Mouse (Mus musculus) adrenal gland, postnatal 25 days (tissue): ENCODE measurements at regions not wholly inside any gene's neighbourhood (a gene's known extent, or its start where the extent isn't known, plus 50 kb on each side); places are given as distances from the start of the nearest gene placed in this dataset.

Experiments
- DNase-seq: peaks from one replicate; pipeline ENCODE4 v3.0.0; 2021; ENCODE audit warnings: mixed read lengths

DNA sequence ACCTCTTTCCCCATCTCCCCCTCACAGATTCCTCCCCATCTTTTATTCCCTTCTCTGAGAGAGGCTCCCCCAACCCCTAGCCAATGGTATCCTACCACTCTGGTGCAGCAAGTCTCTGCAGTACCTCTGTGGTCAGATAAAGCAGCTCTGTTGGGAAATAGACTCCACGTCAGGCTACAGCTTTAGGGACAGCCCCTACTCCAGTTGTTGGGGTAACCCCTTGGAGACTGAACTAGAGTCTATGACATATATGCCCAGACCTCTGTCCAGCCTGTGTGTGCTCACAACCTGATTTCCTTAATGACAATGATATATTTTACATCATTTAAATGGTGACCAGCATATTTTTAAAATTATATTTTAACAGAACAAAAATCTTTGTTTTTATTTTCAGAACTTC lies 1051.3 kb upstream of the Zeb2 start:
- DNase-seq: no peak

DNA sequence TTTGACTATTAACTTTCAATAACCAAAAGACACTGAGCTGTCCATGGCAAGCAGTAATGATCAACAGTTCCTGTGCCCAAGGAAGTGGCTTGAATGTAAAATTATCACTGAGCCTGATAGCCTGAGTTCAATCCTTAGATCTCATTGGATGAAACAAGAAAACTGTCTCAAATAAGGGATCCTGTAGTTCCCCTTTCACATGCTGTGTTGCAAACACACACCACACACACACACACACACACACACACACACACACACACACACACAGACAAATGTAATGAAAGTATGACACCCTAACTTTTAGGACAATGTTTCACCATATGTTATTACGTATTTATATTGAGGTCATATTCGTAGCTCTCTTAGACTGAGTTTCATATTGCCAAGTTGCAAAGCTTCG lies 1032.7 kb upstream of the Zeb2 start:
- DNase-seq: no peak

DNA sequence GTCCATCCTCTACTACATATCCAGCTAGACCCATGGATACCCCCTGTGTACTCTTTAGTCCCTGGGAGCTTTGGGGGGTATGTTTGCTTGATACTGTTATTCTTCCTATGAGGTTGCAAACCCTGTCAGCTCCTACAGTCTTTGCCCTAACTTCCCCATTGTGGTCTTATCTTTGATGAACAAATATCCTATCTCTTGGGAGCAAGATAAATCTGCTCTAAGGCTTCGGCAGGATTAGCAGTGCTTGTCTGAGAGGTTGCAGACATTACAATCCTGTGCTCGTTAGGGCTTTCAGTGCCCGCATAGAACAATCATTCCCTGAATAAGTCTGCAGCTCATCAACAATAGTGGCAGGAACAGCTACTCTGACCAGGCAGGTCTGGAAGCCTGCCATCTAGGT lies 1002.7 kb upstream of the Zeb2 start:
- no peak for DNase-seq

DNA sequence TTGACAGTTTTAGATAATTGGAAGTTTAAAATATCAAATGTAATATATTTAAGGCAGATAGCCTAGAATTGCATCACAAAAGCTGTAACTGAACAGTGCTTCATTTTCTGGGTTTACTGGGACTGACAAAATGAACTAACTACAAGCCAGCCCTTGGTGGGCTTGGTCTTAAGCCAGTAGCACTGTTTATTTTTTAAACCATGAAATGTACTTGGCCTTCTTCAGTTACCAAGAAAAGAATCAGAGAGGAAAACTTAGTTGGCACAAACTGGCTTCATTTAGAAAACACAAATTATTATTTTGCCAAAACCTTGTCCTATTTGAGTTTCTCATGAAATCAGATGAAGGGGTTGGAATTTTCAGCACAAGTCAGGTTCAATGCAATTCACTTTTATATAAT lies 989.8 kb upstream of the Zeb2 start:
- DNase-seq: no peak

DNA sequence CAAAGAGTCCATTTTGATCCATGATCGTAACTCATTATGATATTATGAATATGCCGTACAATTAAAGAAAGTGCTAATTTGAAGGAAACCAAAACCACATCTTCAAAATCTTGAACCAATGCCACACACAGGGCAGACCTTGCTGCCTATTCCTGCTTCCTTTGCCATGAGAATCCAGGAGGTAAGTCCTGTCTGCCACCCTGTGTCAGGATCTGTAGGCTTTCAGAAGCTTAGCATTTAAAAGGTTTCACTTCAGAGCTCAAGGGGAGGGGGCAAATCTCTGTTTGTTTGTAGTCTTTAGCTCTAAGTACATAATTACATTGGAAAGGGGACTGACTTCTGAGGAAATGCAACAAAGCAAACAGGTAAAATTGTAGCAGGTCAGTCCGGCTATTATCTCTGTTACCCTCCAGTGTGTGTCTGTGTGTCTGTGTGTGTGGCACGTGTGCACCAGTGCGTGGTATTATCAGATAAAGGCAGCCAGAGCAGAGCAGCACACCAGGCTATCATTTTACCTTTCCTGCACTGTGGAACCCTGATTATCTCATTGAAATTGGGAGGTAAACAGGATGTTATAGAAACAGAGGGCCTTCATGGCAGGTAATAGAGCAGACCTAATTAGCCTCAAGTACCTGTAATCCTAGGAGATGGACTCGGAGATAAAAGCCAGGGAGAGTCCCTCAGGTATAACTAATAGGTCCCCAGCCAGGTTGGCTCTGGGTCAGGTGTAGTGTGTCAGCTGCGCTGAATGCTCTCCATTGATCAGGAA lies 948.0 kb upstream of the Zeb2 start:
- DNase-seq: no peak

DNA sequence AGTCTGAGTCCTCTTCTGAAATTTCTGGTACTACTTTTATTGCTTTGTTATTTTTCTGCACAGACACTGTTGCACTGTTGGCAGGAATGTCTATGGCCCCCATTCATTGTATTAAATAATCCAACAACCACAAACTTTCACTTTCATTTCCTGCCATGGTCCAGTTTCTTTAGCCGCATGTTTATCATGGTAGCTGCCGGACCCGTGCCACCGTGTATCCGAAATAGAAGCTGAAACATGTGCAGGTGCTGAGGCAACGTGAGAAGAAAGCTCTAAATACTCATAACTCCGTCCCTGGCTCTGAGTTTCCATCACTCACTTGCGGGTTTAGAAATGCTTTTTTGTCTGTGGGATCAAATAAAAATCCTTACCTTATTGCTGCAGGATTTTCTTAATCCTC lies 938.5 kb upstream of the Zeb2 start:
- no peak for DNase-seq

DNA sequence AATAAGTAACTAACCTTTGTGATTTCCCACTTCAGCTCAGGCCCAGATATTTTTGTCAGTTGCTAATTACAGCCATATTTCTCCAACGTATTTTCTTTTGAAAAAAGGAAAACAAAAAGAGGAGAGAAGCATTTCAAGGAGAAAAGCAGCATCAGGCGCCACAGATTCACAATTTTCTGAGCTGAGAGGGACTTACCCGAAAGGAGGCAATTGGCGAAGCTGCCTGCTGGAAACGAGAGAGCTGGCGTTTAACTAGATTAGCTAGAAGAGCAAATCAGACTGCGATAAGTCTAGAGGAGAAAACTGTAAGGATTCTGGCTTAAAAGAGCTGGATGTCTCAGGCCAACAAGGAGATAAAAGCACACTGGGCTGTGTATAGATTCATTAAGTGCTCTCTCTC lies 937.7 kb upstream of the Zeb2 start:
- DNase-seq: no peak

DNA sequence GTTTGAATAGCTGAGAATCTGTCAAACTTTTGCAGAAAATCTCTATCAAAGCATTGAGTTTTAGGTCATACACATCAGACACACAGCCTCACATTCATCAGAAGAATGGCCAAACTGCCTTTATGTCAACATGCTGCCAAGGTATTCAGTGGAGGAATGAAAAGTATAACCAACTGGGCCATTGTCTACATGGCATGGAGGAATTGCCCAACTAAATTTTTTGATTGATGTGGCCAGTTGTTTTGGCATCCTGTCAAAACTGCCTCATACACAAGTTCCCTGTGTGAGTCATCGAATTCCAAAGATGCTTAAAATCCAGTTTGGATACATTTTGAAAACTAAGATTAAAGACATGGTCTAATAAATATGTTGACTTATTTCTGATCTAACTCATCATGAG lies 904.7 kb upstream of the Zeb2 start:
- no peak for DNase-seq

DNA sequence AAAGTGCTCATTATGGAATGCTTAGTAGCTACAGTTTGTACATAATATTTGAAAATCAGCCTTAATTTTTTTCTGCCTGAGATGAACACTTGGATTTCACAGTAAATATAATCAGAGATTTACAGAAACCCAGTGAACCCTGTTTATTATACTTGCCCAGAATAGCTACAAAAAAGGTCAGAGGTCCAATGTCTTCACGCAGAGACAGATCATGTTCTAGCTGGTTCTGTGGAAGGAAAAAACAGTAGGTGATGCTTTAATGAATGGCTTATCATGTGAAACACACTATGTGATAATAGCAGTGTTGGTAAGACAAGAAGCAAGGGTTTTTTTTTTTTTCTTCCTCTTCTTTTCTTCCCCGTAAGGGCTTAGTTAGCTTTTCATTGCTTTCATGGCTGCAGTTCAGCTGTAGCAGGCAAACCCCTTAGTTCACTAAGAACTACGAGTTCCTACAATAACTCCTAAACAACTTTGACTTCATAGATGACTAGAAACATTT lies 896.6 kb upstream of the Zeb2 start:
- no peak for DNase-seq

DNA sequence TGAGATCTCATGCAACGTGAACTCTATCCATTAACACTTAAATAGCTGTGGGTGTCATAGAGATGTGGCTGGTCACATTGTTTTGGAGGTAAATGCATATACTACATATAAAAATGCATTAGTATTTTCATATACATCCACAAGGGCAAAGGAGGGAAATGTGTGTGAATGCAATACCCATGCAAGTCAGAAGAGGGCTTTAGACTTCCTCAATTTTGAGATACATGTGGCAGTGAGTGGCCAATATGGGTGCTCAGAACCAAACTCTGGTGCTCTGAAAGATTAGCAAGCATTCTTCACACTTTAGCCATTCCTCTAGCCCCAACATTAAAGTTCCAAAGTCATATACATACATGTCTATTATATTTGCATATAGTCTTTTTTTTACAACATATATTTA lies 895.5 kb upstream of the Zeb2 start:
- DNase-seq: no peak

DNA sequence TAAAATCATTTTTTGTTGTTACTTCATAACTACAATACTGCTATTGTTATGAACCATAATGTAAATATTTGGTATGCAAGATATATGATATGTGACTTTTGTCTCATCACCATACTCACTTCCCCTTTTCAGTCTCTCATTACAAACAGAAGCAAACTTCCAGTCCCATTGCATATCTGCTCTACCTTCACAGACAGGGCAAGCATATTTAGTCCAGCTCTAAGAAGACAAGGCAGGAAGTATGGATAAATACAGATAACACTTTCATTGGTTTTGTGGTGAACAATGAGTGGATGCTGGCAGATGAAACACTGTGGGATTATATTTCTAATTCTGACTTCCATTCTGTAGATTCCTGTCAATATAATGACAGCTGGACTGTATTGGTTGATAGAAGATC lies 858.0 kb upstream of the Zeb2 start:
- no peak for DNase-seq

DNA sequence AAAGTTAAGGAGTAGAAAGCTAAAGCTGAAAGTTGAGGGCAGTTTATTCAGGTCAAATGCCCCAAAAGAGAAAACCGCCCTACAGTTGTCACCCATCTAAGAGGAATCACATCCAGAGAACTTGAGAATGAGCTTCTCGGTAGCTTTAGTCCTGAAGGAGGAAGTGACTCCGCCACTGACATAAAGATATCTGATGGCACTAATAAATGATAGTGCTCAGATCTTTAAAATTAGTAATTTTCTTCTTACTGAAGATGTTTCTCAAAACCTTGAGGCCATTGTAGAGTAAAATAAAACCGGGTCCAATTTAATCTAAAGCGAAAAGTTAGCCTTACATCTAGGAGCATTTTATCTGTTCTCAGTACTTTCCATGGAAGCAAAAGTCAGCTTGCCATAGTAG lies 851.4 kb upstream of the Zeb2 start:
- no peak for DNase-seq

DNA sequence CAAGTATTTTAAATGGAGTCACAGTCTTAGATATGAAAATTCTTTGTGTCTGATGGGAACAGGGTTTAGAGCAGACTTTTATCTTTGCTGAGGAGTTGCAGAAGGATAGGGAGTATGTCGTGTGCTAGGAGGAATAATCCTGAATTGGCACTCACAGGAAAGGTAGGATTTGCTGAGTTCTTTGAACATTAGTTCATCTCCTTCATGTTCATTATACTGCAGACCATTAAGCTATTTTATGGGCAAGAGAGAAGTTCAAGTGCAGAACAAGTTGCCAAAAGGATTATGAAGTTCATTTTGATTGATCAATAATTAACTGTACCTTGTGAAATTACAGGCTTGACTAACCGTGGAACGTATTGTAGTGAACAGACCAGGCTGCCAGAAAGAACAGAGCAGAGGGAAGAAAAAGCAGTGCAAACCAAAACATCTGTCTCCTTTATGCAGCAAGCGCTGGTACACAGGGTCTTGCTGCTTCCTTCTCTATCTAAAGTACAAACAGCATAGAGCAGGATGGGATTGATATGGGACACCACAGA lies 839.7 kb upstream of the Zeb2 start:
- DNase-seq: no peak

DNA sequence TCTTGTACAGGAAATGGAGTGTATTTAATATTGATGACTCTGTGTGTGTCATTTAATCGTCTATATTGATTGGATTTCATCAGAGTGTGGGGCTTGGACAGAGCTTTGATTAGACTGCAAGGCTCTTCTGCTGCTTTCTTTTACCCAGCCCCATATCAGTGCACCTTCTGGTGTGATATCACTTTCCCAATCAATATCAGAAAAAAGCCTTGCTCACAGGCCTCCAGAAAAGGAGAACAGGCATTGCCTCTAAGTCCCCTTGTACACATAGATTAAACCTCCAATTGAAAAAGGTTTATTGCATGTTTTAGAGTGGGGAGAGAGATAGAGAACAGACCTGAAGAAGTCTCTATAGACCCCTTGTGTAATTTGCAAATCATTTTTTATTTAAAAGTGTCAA lies 831.6 kb upstream of the Zeb2 start:
- DNase-seq: no peak

DNA sequence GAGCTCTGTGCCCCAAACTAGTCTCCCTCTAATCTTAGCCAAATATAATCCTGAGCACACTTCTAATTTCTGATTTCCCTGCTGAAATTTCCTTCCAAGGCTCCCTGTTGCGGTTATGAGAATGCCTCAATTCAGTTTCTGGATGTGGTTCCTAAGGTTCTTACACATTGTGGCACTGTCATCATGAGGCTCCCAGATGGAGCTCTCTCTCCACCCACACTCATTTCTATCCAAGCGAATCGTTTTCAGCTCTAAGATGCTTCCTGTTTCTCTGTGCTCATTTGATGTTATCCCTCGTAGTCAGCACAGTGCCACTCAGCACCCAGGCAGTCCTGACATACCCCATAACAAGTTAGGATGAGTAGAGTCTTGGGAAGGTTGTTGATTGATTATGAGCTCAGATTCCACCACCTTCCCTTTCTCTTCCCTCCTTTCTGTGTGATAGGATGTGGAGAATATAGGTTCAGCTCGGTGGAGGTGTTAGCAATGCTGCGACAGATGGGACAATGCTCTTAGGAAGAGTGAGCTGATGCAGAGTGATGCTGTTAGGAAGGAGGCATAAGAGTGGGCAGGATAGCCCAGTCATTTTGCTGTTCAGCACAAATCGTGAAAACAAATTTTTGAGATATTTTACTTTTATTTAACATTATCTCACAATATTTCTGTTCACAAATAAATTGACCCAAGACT lies 808.7 kb upstream of the Zeb2 start:
- no peak for DNase-seq

DNA sequence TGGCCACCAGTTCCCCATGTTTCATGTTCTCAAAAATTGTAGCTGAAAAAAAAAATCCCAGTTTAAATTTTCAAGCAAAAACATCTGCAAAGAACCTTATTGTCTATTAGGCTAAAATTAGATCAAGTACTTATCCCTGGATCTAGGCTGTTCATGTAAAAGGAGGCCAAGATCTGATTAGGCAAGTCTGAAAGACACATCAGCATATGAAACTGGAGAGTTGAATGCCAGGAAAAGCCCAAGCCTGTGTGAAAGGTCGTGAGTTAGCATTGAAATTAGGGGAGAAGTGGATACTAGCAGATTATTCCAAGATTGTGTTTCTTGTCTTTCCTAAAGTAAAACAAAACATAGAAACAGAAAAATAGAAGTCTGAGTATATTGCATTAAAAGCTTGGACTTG lies 791.7 kb upstream of the Zeb2 start:
- no peak for DNase-seq

DNA sequence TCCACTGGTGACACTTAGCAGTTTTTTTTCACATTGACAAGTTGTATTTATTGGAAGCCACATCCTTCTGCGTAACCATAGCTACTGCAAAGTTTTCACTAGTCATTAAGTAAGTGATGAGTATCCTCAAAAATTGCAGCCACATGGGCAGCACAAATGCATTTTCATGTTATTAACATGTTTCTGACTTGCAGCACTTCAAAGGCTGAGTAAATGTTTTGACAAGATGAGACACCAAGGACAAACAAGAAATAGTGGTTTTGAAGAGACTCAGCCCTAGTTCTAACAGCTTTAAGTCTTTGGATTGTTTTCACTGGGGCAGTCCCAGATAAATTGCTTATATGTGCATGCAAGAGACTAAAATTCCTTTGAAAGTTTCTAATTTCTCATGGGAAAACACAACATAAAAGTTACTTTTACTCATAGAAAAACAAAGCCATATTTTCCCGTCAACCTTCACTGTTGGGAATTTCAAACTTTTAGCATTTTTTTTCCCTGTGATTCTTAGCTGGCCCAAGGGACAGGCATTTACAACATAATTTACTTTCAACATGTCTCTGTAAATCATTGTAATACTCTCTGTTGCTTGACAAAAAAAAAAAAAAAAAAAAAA lies 787.5 kb upstream of the Zeb2 start:
- DNase-seq: no peak

DNA sequence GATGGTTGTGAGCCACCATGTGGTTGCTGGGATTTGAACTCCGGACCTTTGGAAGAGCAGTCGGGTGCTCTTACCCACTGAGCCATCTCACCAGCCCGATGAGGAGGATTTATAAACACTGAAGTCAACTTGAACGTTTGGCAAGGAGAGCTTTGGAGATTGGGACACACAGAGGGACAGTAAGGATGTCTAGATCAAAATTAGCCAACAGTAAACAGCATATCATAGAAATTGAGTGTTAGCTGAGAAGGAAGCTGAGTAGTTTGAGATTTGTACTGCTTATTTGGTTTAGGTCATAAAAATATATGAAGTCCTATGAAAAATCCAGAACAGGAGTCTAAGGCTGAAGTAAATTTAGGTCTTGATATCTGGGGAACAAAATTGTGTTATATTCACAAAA lies 786.9 kb upstream of the Zeb2 start:
- DNase-seq: no peak

DNA sequence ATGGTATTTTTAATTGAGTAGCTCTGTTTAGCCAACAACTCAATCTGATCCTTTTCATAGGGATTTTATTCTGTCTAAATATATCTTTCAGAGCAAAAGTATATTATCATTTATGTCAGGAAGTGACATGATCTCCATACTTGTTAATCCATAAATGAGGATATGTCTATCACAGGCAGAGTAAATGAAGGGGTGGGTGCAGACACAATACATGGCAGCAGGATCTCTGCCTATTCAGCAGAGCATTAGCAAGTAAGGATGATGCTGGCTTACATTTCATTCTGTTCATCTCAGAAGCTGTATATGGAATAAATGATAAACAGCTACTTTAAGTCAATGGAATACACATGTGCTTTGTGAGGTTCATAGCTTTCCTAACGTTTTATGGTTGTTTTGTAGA lies 786.2 kb upstream of the Zeb2 start:
- no peak for DNase-seq

DNA sequence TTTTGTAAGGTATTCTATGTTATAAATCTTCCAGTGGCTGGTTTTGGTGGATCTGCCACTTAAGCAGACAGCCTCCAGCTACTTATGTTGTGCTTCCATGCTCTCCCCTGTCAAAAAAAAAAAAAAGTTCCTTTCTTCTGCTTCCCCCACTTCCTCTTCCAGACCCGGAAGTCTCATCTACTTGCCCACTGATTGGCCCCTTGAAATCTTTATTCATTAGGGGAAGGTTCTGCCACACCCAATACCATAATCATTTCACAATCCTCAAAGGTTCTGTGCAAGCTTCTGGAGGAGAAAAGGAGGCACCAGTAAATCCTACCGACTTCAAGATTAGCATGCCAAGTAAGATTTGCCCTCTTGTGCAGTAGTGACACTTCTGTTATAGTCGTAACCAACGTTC lies 784.7 kb upstream of the Zeb2 start:
- no peak for DNase-seq

DNA sequence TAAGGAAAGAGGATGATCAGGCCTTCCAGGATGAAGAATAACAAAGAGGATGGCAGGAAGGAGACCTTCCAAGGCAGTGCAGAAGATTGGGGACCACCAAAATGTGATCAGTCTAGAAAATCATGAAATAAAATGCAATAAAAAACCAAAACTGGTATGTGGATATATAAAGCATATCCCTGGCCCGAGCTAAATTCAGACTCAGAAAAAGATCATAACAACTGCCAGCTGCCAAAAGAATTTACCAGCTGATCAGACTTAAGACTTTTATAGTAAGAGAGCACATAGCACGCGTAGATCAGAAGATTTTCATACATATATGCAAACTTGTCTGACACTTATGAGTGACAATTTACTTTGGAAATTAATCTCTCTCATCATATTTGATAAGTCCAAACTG lies 767.5 kb upstream of the Zeb2 start:
- no peak for DNase-seq

DNA sequence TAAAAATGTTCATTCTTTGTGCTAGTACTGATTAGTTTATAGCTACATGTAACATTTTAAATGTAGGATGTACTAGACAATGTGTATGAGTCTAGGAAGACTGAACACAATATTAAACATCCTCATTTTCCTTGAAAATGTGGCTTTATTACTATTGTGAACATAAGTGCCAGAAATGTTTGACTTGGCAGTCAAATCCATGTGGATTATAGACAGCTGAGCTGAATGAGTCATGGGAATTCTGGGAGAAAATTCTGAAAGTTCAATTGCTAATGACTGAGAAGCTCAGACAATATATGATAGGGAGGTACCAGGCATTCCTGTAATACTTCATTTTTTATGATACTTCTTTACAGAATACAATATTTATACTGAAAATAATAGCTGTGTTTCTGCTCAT lies 761.5 kb upstream of the Zeb2 start:
- no peak for DNase-seq

DNA sequence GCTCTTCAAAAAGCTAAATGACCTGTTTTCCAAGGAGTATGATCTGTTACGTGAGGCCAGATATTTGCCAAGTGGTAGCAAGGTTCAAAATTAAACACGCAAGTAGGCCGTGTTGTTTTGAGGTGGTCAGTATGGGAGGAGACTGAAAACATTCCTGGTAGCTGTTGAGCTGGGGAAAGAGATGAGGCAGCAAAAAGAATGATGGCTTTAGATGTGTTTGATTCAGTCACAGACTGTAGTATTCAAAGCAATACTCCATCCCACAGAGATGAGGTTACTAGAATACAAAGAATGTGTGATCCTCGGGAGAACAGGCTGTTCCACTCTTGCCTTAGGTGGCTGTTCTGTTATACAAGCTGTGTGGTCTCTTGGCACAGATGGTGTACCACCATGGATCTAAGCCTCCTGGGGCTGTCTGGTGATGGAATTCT lies 742.7 kb upstream of the Zeb2 start:
- no peak for DNase-seq
